ENCODE assay signal across 23 mouse cellular contexts in genomic region chr14:47361418-47361817, GRCm38 (mm10). TPM values are rescaled to one million over a fixed set of nuclear protein-coding genes. Genes with fewer than 3 reads are reported as not detected.
A peak's percentile ranks its signal among the peaks of the same experiment; 100 is the strongest.
DNase-seq lines count a peak whose midpoint lies in the region; ATAC-seq and TF ChIP-seq lines count a peak whose summit lies in the region.
"Had no signal": no experiment of that assay in that cellular context is flagged by ENCODE, and none has a peak within 500 bp of the region (broad histone marks: within the 10 kb centered on the region; RNA-seq: fewer than 3 reads in every experiment).

No protein-coding gene starts in this region.

- 0 out of 2 replicates have a peak overlapping the region, but pooled peaks have one; percentile 2 for H3K27ac ChIP-seq in liver, embryonic 13.5 days
- H3K27ac ChIP-seq in liver, embryonic 11.5 days (ENCODE audit: low read depth, low read length), result no peak overlapping the region
- H3K27ac ChIP-seq in bone marrow macrophage, adult 2 months (ENCODE audit: insufficient read depth, low read depth, low read length), result peak overlapping the region; percentile 98
- no peak overlapping the region for H3K27ac ChIP-seq in midbrain, embryonic 14.5 days (replicated peaks; ENCODE audit: low read depth, low read length)
- H3K27ac ChIP-seq in stomach, postnatal 0 days (replicated peaks), result no peak overlapping the region
- H3K27ac ChIP-seq in kidney, embryonic 15.5 days, result no peak overlapping the region
- H3K27ac ChIP-seq: embryonic facial prominence, embryonic 10.5 days; hindbrain, embryonic 12.5 days; limb, embryonic 15.5 days had no signal

- H3K9me3 ChIP-seq in liver, embryonic 13.5 days (replicated peaks), result no peaks in the 10 kb centered on the region
- no peaks in the 10 kb centered on the region for H3K9me3 ChIP-seq in liver, embryonic 11.5 days (ENCODE audit: control insufficient read depth, low read length)
- H3K9me3 ChIP-seq in megakaryocyte, embryonic 14.5 days, result no peaks in the 10 kb centered on the region
- H3K9me3 ChIP-seq in midbrain, embryonic 14.5 days (ENCODE audit: control insufficient read depth, low read length), result no peaks in the 10 kb centered on the region
- H3K9me3 ChIP-seq in stomach, postnatal 0 days (ENCODE audit: control insufficient read depth, low read length), result no peaks in the 10 kb centered on the region
- no peaks in the 10 kb centered on the region for H3K9me3 ChIP-seq in kidney, embryonic 15.5 days (replicated peaks)
- H3K9me3 ChIP-seq: embryonic facial prominence, embryonic 10.5 days; G1E; hindbrain, embryonic 12.5 days; limb, embryonic 15.5 days had no signal

- no peak for TF ChIP-seq CTCF in bone marrow macrophage, adult 2 months (IDR thresholded peaks at IDR 0.05; ENCODE audit: low read depth, low read length)
- no peak for TF ChIP-seq CTCF in stomach, postnatal 0 days (IDR thresholded peaks at IDR 0.05; ENCODE audit: low read depth)

- no peak overlapping the region for H3K4me2 ChIP-seq in liver, embryonic 13.5 days
- H3K4me2 ChIP-seq in liver, embryonic 11.5 days, result no peak overlapping the region
- H3K4me2 ChIP-seq in midbrain, embryonic 14.5 days (ENCODE audit: low read length), result no peak overlapping the region
- no peak overlapping the region for H3K4me2 ChIP-seq in stomach, postnatal 0 days (replicated peaks; ENCODE audit: low read depth)
- H3K4me2 ChIP-seq in kidney, embryonic 15.5 days, result no peak overlapping the region
- H3K4me2 ChIP-seq: hindbrain, embryonic 12.5 days; limb, embryonic 15.5 days; lung, embryonic 14.5 days; midbrain, embryonic 11.5 days had no signal

- no peak overlapping the region for H3K4me3 ChIP-seq in liver, embryonic 13.5 days (replicated peaks)
- no peak overlapping the region for H3K4me3 ChIP-seq in liver, embryonic 11.5 days (ENCODE audit: low read depth, low read length)
- peak overlapping the region; percentile 31 for H3K4me3 ChIP-seq in bone marrow macrophage, adult 2 months (ENCODE audit: insufficient read depth, low read length)
- H3K4me3 ChIP-seq in megakaryocyte, embryonic 14.5 days (replicated peaks), result peak overlapping the region; percentile 47
- H3K4me3 ChIP-seq in midbrain, embryonic 14.5 days (replicated peaks; ENCODE audit: low read depth, low read length), result no peak overlapping the region
- no peak overlapping the region for H3K4me3 ChIP-seq in stomach, postnatal 0 days (ENCODE audit: low read depth, low read length)
- no peak overlapping the region for H3K4me3 ChIP-seq in kidney, embryonic 15.5 days (replicated peaks)
- H3K4me3 ChIP-seq: embryonic facial prominence, embryonic 10.5 days; hindbrain, embryonic 12.5 days; limb, embryonic 15.5 days had no signal

- TF ChIP-seq EP300 in stomach, postnatal 0 days (optimal IDR thresholded peaks at IDR 0.05), result no peak

- H3K9ac ChIP-seq in liver, embryonic 13.5 days, result no peak overlapping the region
- no peak overlapping the region for H3K9ac ChIP-seq in liver, embryonic 11.5 days (ENCODE audit: low read depth, low read length)
- H3K9ac ChIP-seq in midbrain, embryonic 14.5 days (replicated peaks; ENCODE audit: low read length), result no peak overlapping the region
- H3K9ac ChIP-seq in stomach, postnatal 0 days (ENCODE audit: low read length), result no peak overlapping the region
- no peak overlapping the region for H3K9ac ChIP-seq in kidney, embryonic 15.5 days
- H3K9ac ChIP-seq: forebrain, postnatal 0 days; hindbrain, embryonic 12.5 days; limb, embryonic 15.5 days; lung, embryonic 14.5 days had no signal

- TF ChIP-seq POLR2A in bone marrow macrophage, adult 2 months (IDR thresholded peaks at IDR 0.05; ENCODE audit: borderline replicate concordance, low read depth, low read length), result no peak

- peaks cover 22% of the 10 kb centered on the region for H3K4me1 ChIP-seq in liver, embryonic 13.5 days (replicated peaks)
- H3K4me1 ChIP-seq in liver, embryonic 11.5 days (replicated peaks; ENCODE audit: control insufficient read depth, insufficient read depth, low read length), result peaks cover 12% of the 10 kb centered on the region
- H3K4me1 ChIP-seq in bone marrow macrophage, adult 2 months (ENCODE audit: control insufficient read depth, insufficient read depth, low read length), result peaks cover 79% of the 10 kb centered on the region
- peaks cover 71% of the 10 kb centered on the region for H3K4me1 ChIP-seq in megakaryocyte, embryonic 14.5 days
- 0 out of 2 replicates have a peak, but pooled peaks cover 4% of the 10 kb centered on the region for H3K4me1 ChIP-seq in midbrain, embryonic 14.5 days (ENCODE audit: control insufficient read depth, insufficient read depth, low read length)
- no peaks in the 10 kb centered on the region for H3K4me1 ChIP-seq in stomach, postnatal 0 days (replicated peaks; ENCODE audit: control insufficient read depth, insufficient read depth)
- peaks cover 10% of the 10 kb centered on the region for H3K4me1 ChIP-seq in kidney, embryonic 15.5 days
- H3K4me1 ChIP-seq: hindbrain, embryonic 12.5 days had no signal

- DNase-seq in liver, embryonic 13.5 days, result no peak
- DNase-seq in liver, embryonic 11.5 days (ENCODE audit: low spot score), result no peak
- DNase-seq in CD4-positive helper T cell, adult 2 months (ENCODE audit: low read depth, low spot score), result peak; percentile 43
- DNase-seq in midbrain, embryonic 14.5 days, result no peak
- no peak for DNase-seq in stomach, postnatal 0 days (ENCODE audit: low spot score)
- DNase-seq: adrenal gland, adult 8-10 months; cerebellum, adult 9-11 months; forebrain, postnatal 0 days; gastrocnemius, postnatal 36 days; kidney, adult 2 months; kidney, postnatal 10 days; left cerebral cortex, postnatal 4 days; lung, embryonic 14.5 days; lung, postnatal 4 days; right cerebral cortex, postnatal 14 days had no signal

- no peaks in the 10 kb centered on the region for H3K27me3 ChIP-seq in liver, embryonic 13.5 days
- no peaks in the 10 kb centered on the region for H3K27me3 ChIP-seq in liver, embryonic 11.5 days (replicated peaks; ENCODE audit: control insufficient read depth, insufficient read depth, low read length)
- no peaks in the 10 kb centered on the region for H3K27me3 ChIP-seq in megakaryocyte, embryonic 14.5 days (replicated peaks)
- no peaks in the 10 kb centered on the region for H3K27me3 ChIP-seq in midbrain, embryonic 14.5 days (ENCODE audit: control insufficient read depth, insufficient read depth, low read length)
- no peaks in the 10 kb centered on the region for H3K27me3 ChIP-seq in stomach, postnatal 0 days (ENCODE audit: control insufficient read depth, insufficient read depth, low read length)
- no peaks in the 10 kb centered on the region for H3K27me3 ChIP-seq in kidney, embryonic 15.5 days
- H3K27me3 ChIP-seq: hindbrain, embryonic 12.5 days; limb, embryonic 15.5 days had no signal

- no peak for ATAC-seq in liver, embryonic 13.5 days (ENCODE audit: low read depth)
- ATAC-seq in liver, embryonic 11.5 days (replicated peaks; ENCODE audit: low FRiP score), result no peak
- no peak for ATAC-seq in midbrain, embryonic 14.5 days (ENCODE audit: low FRiP score, low TSS enrichment)
- ATAC-seq in stomach, postnatal 0 days (ENCODE audit: low FRiP score, low TSS enrichment), result no peak
- ATAC-seq in kidney, embryonic 15.5 days (replicated peaks; ENCODE audit: low FRiP score), result no peak
- ATAC-seq: forebrain, postnatal 0 days had no signal

- WGBS in liver, embryonic 13.5 days (ENCODE audit: insufficient replicate concordance), result 52% methylated on average over 2 of the region's 2 CpGs
- WGBS in liver, embryonic 11.5 days, result 73% methylated on average over 2 of the region's 2 CpGs
- 91% methylated on average over 2 of the region's 2 CpGs for WGBS in midbrain, embryonic 14.5 days
- WGBS in stomach, postnatal 0 days, result 79% methylated on average over 2 of the region's 2 CpGs
- WGBS in kidney, embryonic 15.5 days, result 91% methylated on average over 2 of the region's 2 CpGs

- no peaks in the 10 kb centered on the region for H3K36me3 ChIP-seq in liver, embryonic 13.5 days
- H3K36me3 ChIP-seq in liver, embryonic 11.5 days (ENCODE audit: control insufficient read depth, insufficient read depth, low read length), result no peaks in the 10 kb centered on the region
- H3K36me3 ChIP-seq in megakaryocyte, embryonic 14.5 days (replicated peaks; ENCODE audit: low read length), result no peaks in the 10 kb centered on the region
- H3K36me3 ChIP-seq in midbrain, embryonic 14.5 days (ENCODE audit: control insufficient read depth, insufficient read depth, low read length), result no peaks in the 10 kb centered on the region
- no peaks in the 10 kb centered on the region for H3K36me3 ChIP-seq in stomach, postnatal 0 days (ENCODE audit: control insufficient read depth, insufficient read depth, low read length)
- no peaks in the 10 kb centered on the region for H3K36me3 ChIP-seq in kidney, embryonic 15.5 days
- H3K36me3 ChIP-seq: embryonic facial prominence, embryonic 10.5 days; G1E; hindbrain, embryonic 12.5 days; limb, embryonic 15.5 days had no signal

RNA-seq across cellular contexts. Expression of gene Lgals3, which starts 6.1 kb away (rescaled TPM):
- 17.6 and 20.3 TPM in 2 replicates for polyA plus RNA-seq in liver, embryonic 13.5 days (2015; fragmentation: Nextera tagmentation; extraction: Ambion mirVana)
- polyA plus RNA-seq in liver, embryonic 11.5 days (2014; fragmentation: Nextera tagmentation; extraction: Ambion mirVana), result 21.2 and 21.6 TPM in 2 replicates
- polyA plus RNA-seq in bone marrow macrophage, adult 2 months (2012; ENCODE audit: insufficient read depth, insufficient read length, missing spikeins), result 4,409 and 4,976 TPM in 2 replicates
- polyA plus RNA-seq in megakaryocyte, embryonic 14.5 days (2012; ENCODE audit: insufficient read depth, low replicate concordance), result 566 and 781 TPM in 2 replicates
- 3.3 and 8.4 TPM in 2 replicates for polyA plus RNA-seq in midbrain, embryonic 14.5 days (2014; fragmentation: Nextera tagmentation; extraction: Ambion mirVana)
- 359 and 387 TPM in 2 replicates for polyA plus RNA-seq in stomach, postnatal 0 days (2015; fragmentation: Nextera tagmentation; extraction: Ambion mirVana)
- polyA plus RNA-seq in kidney, embryonic 15.5 days (2015; fragmentation: Nextera tagmentation; extraction: Ambion mirVana), result 21.9 and 25.8 TPM in 2 replicates

RNA-seq across cellular contexts. Expression of gene Dlgap5, which starts 56.8 kb away (rescaled TPM):
- 58.4 and 66.0 TPM in 2 replicates for polyA plus RNA-seq in liver, embryonic 13.5 days (2015; fragmentation: Nextera tagmentation; extraction: Ambion mirVana)
- 71.1 and 71.7 TPM in 2 replicates for polyA plus RNA-seq in liver, embryonic 11.5 days (2014; fragmentation: Nextera tagmentation; extraction: Ambion mirVana)
- polyA plus RNA-seq in bone marrow macrophage, adult 2 months (2012; ENCODE audit: insufficient read depth, insufficient read length, missing spikeins), result 17.0 and 22.7 TPM in 2 replicates
- 4.1 and 11.0 TPM in 2 replicates for polyA plus RNA-seq in megakaryocyte, embryonic 14.5 days (2012; ENCODE audit: insufficient read depth, low replicate concordance)
- polyA plus RNA-seq in midbrain, embryonic 14.5 days (2014; fragmentation: Nextera tagmentation; extraction: Ambion mirVana), result 5.2 and 12.6 TPM in 2 replicates
- 5.9 and 7.4 TPM in 2 replicates for polyA plus RNA-seq in stomach, postnatal 0 days (2015; fragmentation: Nextera tagmentation; extraction: Ambion mirVana)
- 47.8 and 53.9 TPM in 2 replicates for polyA plus RNA-seq in kidney, embryonic 15.5 days (2015; fragmentation: Nextera tagmentation; extraction: Ambion mirVana)

Comparison
In these comparisons a context has a peak if more than half of its experiments do, and no peak if none do; other contexts are left out.
1. H3K27ac ChIP-seq: peak in liver, embryonic 13.5 days (single experiment) and bone marrow macrophage, adult 2 months (single experiment); none in liver, embryonic 11.5 days (single experiment), midbrain, embryonic 14.5 days (single experiment), stomach, postnatal 0 days (single experiment) and kidney, embryonic 15.5 days (single experiment).
2. H3K4me3 ChIP-seq: peak in bone marrow macrophage, adult 2 months (single experiment) and megakaryocyte, embryonic 14.5 days (single experiment); none in liver, embryonic 13.5 days (single experiment), liver, embryonic 11.5 days (single experiment), midbrain, embryonic 14.5 days (single experiment), stomach, postnatal 0 days (single experiment) and kidney, embryonic 15.5 days (single experiment).
3. RNA of gene Lgals3, which starts 6.1 kb away (polyA plus RNA-seq): 4,409 to 4,976 TPM in bone marrow macrophage, adult 2 months, 566 to 781 TPM in megakaryocyte, embryonic 14.5 days and 359 to 387 TPM in stomach, postnatal 0 days; 21.9 to 25.8 TPM in kidney, embryonic 15.5 days, 21.2 to 21.6 TPM in liver, embryonic 11.5 days, 17.6 to 20.3 TPM in liver, embryonic 13.5 days and 3.3 to 8.4 TPM in midbrain, embryonic 14.5 days; every median in the first group is over 10 times any median in the second.